Mouse (Mus musculus) spleen, adult 2 months (tissue): ENCODE data around the gene Siva1.

ENCODE experiments used
- CTCF ChIP-seq: fragments of 200-500 bp; IDR thresholded peaks from 2 replicates; pipeline ENCODE4 v1.5.1; 2011; ENCODE audit warnings: mild to moderate bottlenecking, inconsistent platforms; ENCODE audit not compliant: insufficient read depth, insufficient read length, insufficient replicate concordance; ENCODE audit errors: extremely low read depth
- POLR2A ChIP-seq: fragments of 200-500 bp; IDR thresholded peaks from 2 replicates; pipeline ENCODE4 v1.6.1; 2011; ENCODE audit warnings: low read depth, low read length, inconsistent platforms

- TF ChIP-seq CTCF: no peak
- TF ChIP-seq POLR2A: no peak
Observed at GRCm38 (mm10) chr12:112633686-112634085, 10.8 kb upstream of the Siva1 start.
